22 mouse cellular contexts compared by ENCODE assay signal in genomic region chr2:128526883-128527344, GRCm38 (mm10).
DNase-seq lines count a peak whose midpoint lies in the region; ATAC-seq lines count a peak whose summit lies in the region.
"Had no signal": no experiment of that assay in that cellular context is flagged by ENCODE, and none has a peak within 500 bp of the region (broad histone marks: within the 10 kb centered on the region; RNA-seq: fewer than 3 reads in every experiment).

No protein-coding gene starts in this region.

- H3K9me3 ChIP-seq in intestine, embryonic 14.5 days (ENCODE audit: control insufficient read depth, low read length), result no peaks in the 10 kb centered on the region
- no peaks in the 10 kb centered on the region for H3K9me3 ChIP-seq in intestine, embryonic 15.5 days
- no peaks in the 10 kb centered on the region for H3K9me3 ChIP-seq in lung, embryonic 15.5 days
- no peaks in the 10 kb centered on the region for H3K9me3 ChIP-seq in stomach, embryonic 16.5 days (replicated peaks; ENCODE audit: control insufficient read depth, low read length)
- H3K9me3 ChIP-seq: forebrain, embryonic 13.5 days; liver, embryonic 12.5 days had no signal

- H3K36me3 ChIP-seq in intestine, embryonic 14.5 days (ENCODE audit: control insufficient read depth, insufficient read depth, low read length), result no peaks in the 10 kb centered on the region
- H3K36me3 ChIP-seq in intestine, embryonic 15.5 days, result no peaks in the 10 kb centered on the region
- H3K36me3 ChIP-seq in lung, embryonic 15.5 days, result no peaks in the 10 kb centered on the region
- H3K36me3 ChIP-seq in stomach, embryonic 16.5 days (ENCODE audit: control insufficient read depth, insufficient read depth, low read length), result no peaks in the 10 kb centered on the region
- H3K36me3 ChIP-seq: liver, embryonic 12.5 days had no signal

- no peak overlapping the region for H3K9ac ChIP-seq in intestine, embryonic 14.5 days (ENCODE audit: low read length)
- H3K9ac ChIP-seq in intestine, embryonic 15.5 days, result no peak overlapping the region
- no peak overlapping the region for H3K9ac ChIP-seq in lung, embryonic 15.5 days
- H3K9ac ChIP-seq in stomach, embryonic 16.5 days (ENCODE audit: low read length), result no peak overlapping the region
- H3K9ac ChIP-seq: forebrain, embryonic 13.5 days; liver, embryonic 12.5 days; liver, postnatal 0 days had no signal

- H3K27ac ChIP-seq in intestine, embryonic 14.5 days (ENCODE audit: low read depth), result no peak overlapping the region
- no peak overlapping the region for H3K27ac ChIP-seq in intestine, embryonic 15.5 days
- peak overlapping the region; percentile 67 for H3K27ac ChIP-seq in lung, embryonic 15.5 days
- H3K27ac ChIP-seq in stomach, embryonic 16.5 days (ENCODE audit: low read length), result peak overlapping the region; percentile 40
- H3K27ac ChIP-seq: forebrain, embryonic 13.5 days; layer of hippocampus, adult 2 months; liver, embryonic 12.5 days had no signal

- ATAC-seq in intestine, embryonic 14.5 days (replicated peaks; ENCODE audit: low FRiP score, low TSS enrichment, low read depth), result no peak
- no peak for ATAC-seq in intestine, embryonic 15.5 days
- peak; percentile 87 for ATAC-seq in lung, embryonic 15.5 days (ENCODE audit: borderline replicate concordance, extremely low read depth, low FRiP score, low TSS enrichment)
- peak; percentile 60; the same call in 1 of the 2 replicates for ATAC-seq in stomach, embryonic 16.5 days (ENCODE audit: insufficient read depth, low FRiP score)
- ATAC-seq: forebrain, embryonic 13.5 days; hindbrain, embryonic 16.5 days; intestine, embryonic 16.5 days; liver, embryonic 12.5 days; liver, postnatal 0 days had no signal

- H3K4me1 ChIP-seq in intestine, embryonic 14.5 days (replicated peaks; ENCODE audit: control insufficient read depth, insufficient read depth, low read length), result no peaks in the 10 kb centered on the region; the same call in 1 of the 2 replicates
- no peaks in the 10 kb centered on the region for H3K4me1 ChIP-seq in intestine, embryonic 15.5 days (replicated peaks)
- H3K4me1 ChIP-seq in lung, embryonic 15.5 days, result peaks cover 41% of the 10 kb centered on the region
- no peaks in the 10 kb centered on the region; the same call in 1 of the 2 replicates for H3K4me1 ChIP-seq in stomach, embryonic 16.5 days (ENCODE audit: control insufficient read depth, insufficient read depth, low read length)
- H3K4me1 ChIP-seq: forebrain, embryonic 13.5 days; liver, embryonic 12.5 days had no signal

- no peaks in the 10 kb centered on the region for H3K27me3 ChIP-seq in intestine, embryonic 14.5 days (replicated peaks; ENCODE audit: control insufficient read depth, insufficient read depth, low read length)
- no peaks in the 10 kb centered on the region for H3K27me3 ChIP-seq in intestine, embryonic 15.5 days (replicated peaks)
- no peaks in the 10 kb centered on the region for H3K27me3 ChIP-seq in lung, embryonic 15.5 days
- H3K27me3 ChIP-seq in stomach, embryonic 16.5 days (ENCODE audit: control insufficient read depth, insufficient read depth, low read length), result no peaks in the 10 kb centered on the region
- H3K27me3 ChIP-seq: forebrain, embryonic 13.5 days; liver, embryonic 12.5 days had no signal

- no peak overlapping the region for H3K4me3 ChIP-seq in intestine, embryonic 14.5 days (ENCODE audit: low read depth, low read length)
- no peak overlapping the region for H3K4me3 ChIP-seq in intestine, embryonic 15.5 days (replicated peaks)
- H3K4me3 ChIP-seq in lung, embryonic 15.5 days, result no peak overlapping the region
- no peak overlapping the region for H3K4me3 ChIP-seq in stomach, embryonic 16.5 days (replicated peaks; ENCODE audit: low read length)
- H3K4me3 ChIP-seq: forebrain, embryonic 13.5 days; layer of hippocampus, adult 2 months; liver, embryonic 12.5 days had no signal

- peak; percentile 57 for DNase-seq in intestine, embryonic 14.5 days (ENCODE audit: low spot score)
- DNase-seq in lung, postnatal 14 days, result no peak
- peak; percentile 57 for DNase-seq in adipocyte (ENCODE audit: low spot score)
- no peak for DNase-seq in layer of hippocampus, postnatal 25 days (ENCODE audit: extremely low spot score in 1 of 2, low spot score in 1 of 2)
- DNase-seq: adrenal gland, postnatal 36 days; cerebellum, adult 18-20 months; cerebellum, postnatal 14 days; gastrocnemius, postnatal 10 days; kidney, adult 8-10 months; kidney, postnatal 36 days; liver, postnatal 0 days; midbrain, embryonic 14.5 days; thymus, adult 2 months; thymus, postnatal 36 days had no signal

- 40% methylated on average over 3 of the region's 3 CpGs for WGBS in intestine, embryonic 14.5 days
- 45% methylated on average over 3 of the region's 3 CpGs for WGBS in intestine, embryonic 15.5 days
- WGBS in lung, embryonic 15.5 days, result 33% methylated on average over 3 of the region's 3 CpGs
- 32% methylated on average over 3 of the region's 3 CpGs for WGBS in stomach, embryonic 16.5 days

- H3K4me2 ChIP-seq in intestine, embryonic 14.5 days (ENCODE audit: low read length), result no peak overlapping the region
- H3K4me2 ChIP-seq in intestine, embryonic 15.5 days (replicated peaks), result no peak overlapping the region
- H3K4me2 ChIP-seq in lung, embryonic 15.5 days, result no peak overlapping the region
- no peak overlapping the region for H3K4me2 ChIP-seq in stomach, embryonic 16.5 days (ENCODE audit: low read depth, low read length)
- H3K4me2 ChIP-seq: forebrain, embryonic 13.5 days; liver, embryonic 12.5 days had no signal

Comparison
In these comparisons a context has a peak if more than half of its experiments do, and no peak if none do; other contexts are left out.
1. ATAC-seq: peak in lung, embryonic 15.5 days (single experiment) and stomach, embryonic 16.5 days (single experiment); none in intestine, embryonic 14.5 days (single experiment) and intestine, embryonic 15.5 days (single experiment).
2. DNase-seq: peak in intestine, embryonic 14.5 days (single experiment) and adipocyte (single experiment); none in lung, postnatal 14 days (single experiment) and layer of hippocampus, postnatal 25 days (0 of 2).
3. H3K27ac ChIP-seq: peak in lung, embryonic 15.5 days (single experiment) and stomach, embryonic 16.5 days (single experiment); none in intestine, embryonic 14.5 days (single experiment) and intestine, embryonic 15.5 days (single experiment).